Mouse (Mus musculus): ENCODE data around the gene Pcca.

The Pcca gene

DNA sequence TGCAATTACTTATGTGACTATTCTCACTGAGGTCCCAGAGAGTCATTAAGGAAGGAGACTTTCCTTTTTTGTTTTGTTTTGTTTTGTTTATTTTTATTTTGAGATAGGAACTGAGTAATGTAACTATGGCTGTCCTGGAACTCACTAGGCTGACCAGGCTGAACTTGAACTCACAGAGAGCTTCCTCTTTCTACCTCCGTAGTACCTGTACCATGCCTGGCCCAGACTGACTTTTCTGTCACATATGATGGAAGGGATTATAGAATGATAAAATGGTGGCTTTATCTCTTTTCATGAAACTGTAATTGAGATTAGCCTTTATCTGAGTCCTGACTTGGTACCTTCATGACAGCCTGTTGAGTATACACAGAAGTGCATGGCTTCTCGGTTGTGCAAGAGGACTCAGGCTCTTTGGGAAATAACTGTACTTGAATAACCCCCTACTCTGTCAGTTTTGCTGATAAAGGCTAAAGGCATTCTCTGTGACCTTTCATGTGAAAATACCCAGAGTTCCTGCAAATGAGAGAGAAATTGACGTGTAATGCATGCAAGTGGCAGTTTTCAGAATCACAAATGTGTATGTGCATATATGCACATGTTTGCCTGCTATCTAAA, 115.3 kb downstream of the Pcca start:
- DNase-seq: no peak

DNA sequence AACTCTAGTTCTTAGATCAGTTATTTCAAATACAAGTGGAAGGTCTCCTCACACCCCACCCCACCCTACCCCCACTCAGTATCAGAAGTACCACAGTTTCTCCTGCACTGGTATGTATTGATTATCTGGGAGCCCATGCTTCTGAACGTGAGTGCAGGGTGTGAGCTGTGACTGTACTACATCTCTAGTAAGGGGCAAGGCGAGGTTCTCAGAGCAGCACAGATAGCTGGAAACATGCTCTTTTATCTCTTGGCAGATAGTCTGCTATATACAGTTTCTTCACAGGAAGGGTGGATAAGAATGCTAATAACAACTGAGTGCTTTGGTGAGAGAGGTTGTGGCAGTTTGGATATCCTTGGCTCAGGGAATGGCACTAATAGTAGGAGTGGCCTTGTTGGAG, 117.6 kb downstream of the Pcca start:
- no peak for DNase-seq

- no peak for DNase-seq
Observed at GRCm38 (mm10) chr14:122675661-122676060, 141.5 kb downstream of the Pcca start.

DNA sequence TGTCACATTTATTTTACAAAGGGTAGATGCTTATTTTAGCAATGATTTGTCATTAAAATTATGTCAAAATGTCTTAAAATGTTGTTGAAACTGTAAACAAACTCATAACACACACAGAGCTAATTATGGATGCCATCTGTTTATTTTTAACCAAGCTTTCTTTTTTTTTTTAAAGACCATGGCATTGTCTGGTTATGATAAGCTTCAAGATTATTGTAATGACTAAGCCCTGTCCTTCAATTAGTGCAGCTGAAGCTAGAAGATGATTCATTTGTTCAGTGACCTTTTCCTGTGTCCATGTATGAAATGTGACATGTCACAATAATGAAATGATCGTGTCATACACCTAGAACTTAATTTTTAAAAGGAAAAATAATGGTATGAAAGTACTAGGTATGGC, 149.5 kb downstream of the Pcca start:
- no peak for DNase-seq

GRCm38 (mm10) chr14:122684250-122684649, 150.1 kb downstream of the Pcca start:
- no peak for DNase-seq

DNA sequence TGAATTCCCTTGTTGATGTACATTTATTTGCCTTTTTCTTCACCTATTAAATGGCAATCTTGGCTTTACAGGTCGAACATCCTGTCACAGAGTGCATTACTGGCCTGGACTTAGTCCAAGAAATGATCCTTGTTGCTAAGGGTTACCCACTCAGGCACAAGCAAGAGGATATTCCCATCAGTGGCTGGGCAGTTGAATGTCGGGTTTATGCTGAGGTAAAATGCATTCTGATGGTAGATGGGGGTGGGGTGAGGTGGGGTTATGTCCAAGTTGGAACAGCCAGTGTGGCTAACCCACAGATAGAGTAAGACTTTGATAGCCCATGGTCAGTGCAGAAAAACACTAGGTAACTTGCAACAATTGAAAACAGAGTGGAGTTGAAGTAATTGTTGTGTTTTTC, 150.7 kb downstream of the Pcca start:
- no peak for DNase-seq

DNA sequence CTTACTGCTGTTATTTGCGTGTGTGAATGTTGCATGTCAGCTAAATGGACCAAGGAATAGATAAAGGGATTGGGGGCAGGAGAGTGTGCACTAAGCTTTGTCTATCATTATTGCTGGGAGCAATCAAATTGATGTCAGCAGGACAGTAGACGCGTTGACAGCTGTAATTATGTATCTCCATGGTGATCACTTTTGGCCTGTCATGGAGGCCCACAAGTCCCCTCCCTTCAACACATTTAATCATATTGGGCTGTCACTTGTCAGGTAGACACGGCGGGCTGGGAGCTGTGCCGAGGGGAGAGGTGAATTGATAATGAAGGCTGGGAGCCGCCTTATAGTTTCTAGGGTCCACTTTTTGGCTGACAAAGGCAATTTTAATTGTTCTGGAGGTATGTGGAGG, 153.3 kb downstream of the Pcca start:
- no peak for DNase-seq

DNA sequence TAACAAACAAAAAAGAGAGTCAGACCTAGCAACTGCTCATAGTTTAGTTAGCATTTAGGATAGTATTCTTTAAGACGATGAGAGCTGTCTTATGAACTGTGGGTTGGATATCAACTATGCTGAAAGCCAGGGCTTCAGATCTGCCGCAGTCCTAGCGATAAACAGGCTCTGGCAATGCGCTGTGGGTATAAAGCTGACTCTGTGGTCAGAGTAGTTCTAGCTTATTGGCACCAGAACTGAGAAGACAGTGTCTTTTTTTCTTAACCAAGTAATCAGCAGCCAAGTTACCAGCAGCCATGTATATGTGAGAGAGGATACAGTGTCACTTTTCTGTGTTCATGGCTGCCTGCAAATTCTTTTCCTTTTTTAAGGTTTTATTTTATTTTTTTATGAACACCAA, 154.3 kb downstream of the Pcca start:
- no peak for DNase-seq

GRCm38 (mm10) chr14:122689136-122689815, 155.2 kb downstream of the Pcca start:
- no peak for DNase-seq

DNA sequence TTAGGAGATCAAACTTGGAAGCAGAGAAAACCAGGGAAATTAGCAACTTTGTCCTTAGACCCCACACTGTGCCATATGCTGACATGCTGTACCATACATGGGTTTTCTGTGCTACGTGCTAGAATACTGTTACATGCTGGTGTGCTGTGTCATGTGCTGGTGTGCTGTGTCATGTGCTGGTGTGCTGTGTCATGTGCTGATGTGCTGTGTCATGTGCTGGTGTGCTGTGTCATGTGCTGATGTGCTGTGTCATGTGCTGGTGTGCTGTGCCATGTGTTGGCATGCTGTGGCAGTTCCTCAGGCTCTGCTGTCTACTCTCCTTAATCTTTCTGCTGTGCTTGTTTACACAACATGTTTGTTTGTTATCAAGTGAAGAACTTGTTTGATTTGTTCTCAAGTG, 157.4 kb downstream of the Pcca start:
- no peak for DNase-seq

DNA sequence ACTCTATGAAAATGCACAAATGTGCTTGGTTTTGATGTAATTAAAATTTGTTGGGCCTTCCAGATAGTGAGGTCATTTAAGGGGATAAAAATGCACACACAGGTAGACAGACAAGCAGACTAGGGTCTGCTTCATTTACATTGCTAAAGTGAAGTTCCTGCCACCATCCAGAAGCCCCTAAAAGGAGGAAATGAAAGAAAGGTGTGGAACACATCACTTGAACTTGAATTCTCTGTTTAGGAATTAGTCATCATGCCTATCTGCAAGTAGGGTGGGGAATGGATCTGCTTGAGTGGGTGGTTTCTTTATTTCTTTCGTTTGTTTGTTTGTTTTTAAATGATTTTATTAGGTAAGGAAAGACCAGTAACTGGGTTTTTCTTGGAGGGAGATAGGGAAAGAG, 166.2 kb downstream of the Pcca start:
- DNase-seq: no peak

DNA sequence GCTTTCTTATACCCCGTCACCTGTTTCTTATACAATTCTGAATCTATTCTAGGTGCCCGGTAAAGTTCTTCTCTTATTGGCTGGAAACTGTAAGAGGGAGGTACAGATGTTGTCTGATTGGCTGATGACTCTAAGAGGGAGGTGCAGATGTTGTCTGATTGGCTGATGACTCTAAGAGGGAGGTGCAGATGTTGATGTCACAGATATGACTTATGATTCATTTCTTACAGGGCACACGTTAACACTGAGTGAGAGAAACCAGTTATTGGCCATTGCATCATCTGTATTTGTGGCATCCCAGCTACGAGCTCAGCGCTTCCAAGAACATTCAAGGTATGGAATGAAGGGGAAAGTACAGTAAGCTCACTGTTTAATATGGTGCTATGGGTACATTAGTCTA, 179.7 kb downstream of the Pcca start:
- DNase-seq: no peak

- no peak for DNase-seq
Observed at GRCm38 (mm10) chr14:122714911-122715310, 180.8 kb downstream of the Pcca start.

DNA sequence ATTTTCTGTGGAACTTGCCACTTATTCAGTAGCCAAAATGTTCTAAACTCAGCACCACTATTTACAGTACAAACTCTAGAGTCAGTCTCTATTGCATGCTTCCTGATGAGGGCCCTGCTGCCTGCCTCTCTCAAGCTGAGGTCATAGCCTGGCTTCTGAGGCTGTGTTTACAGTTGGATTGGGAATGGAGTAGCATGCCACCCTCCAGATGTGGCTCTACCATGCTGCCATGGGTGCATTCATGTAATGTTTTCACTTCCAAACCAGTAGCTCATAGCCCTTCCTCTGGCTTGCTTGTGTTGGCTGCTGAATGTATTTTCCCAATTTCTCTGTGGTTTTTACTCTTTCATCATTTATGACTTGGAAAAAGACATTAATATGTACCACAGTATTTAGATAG, 181.9 kb downstream of the Pcca start:
- DNase-seq: no peak

GRCm38 (mm10) chr14:122719496-122720080, 185.5 kb downstream of the Pcca start:
- no peak for DNase-seq

- DNase-seq: no peak
Observed at GRCm38 (mm10) chr14:122720989-122721388, 186.9 kb downstream of the Pcca start.

GRCm38 (mm10) chr14:122721750-122722149, 187.6 kb downstream of the Pcca start:
- DNase-seq: no peak

DNA sequence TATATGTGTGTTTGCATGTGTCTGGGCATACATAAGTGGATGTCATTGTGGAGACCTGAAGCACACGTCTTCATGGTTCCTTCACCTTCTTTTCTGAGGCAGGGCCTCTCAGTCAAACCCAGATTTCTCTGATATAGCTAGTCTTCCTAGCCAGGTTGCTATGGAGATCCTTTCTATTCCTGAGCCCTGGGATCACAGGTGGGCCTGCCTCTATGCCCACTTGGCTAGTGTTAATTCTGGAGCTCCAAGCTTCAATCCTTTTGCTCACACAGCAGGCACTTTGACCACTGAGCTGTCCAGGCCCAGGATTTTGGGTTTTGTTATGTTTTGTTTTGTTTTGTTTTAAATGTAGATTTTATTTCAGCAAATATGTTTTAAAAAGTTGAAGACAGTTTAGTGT, 192.3 kb downstream of the Pcca start:
- no peak for DNase-seq

GRCm38 (mm10) chr14:122729431-122730073, 195.4 kb downstream of the Pcca start:
- no peak for DNase-seq

- DNase-seq: no peak
Observed at GRCm38 (mm10) chr14:122730921-122731551, 196.9 kb downstream of the Pcca start.

DNA sequence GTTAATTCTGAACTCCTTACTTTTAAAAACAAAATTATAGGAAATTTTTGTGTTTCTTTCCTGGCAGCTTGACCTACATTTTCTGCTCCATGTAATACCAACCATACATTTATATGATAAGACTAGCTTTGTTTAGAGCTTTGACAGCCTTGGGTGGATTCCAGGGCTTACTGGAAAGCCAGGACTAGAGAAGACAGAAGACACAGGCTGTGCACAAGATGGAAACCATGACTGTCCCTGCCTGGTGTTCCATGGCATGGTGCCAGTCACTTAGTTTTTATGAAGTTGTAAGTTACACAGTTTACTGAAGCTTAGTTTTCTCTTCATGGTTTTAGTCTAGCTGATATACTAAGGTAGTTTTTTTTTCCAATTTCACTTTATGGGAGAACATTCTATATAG, 202.7 kb downstream of the Pcca start:
- DNase-seq: no peak

GRCm38 (mm10) chr14:122747860-122748842, 214.0 kb downstream of the Pcca start:
- no peak for DNase-seq

Data from kidney, postnatal 14 days (tissue).